21 mouse cellular contexts compared by ENCODE assay signal in genomic region chr9:66613667-66614066, GRCm38 (mm10).
"Had no signal": no experiment of that assay in that cellular context is flagged by ENCODE, and none has a peak within 500 bp of the region (broad histone marks: within the 10 kb centered on the region; RNA-seq: fewer than 3 reads in every experiment).

No protein-coding gene starts in this region.

- H3K27ac ChIP-seq: kidney, embryonic 15.5 days; limb, embryonic 12.5 days; limb, embryonic 15.5 days; liver, embryonic 14.5 days; macrophage; midbrain, embryonic 12.5 days; midbrain, embryonic 15.5 days; neural tube, embryonic 12.5 days; neural tube, embryonic 15.5 days had no signal

- H3K4me3 ChIP-seq: kidney, embryonic 15.5 days; limb, embryonic 12.5 days; limb, embryonic 15.5 days; midbrain, embryonic 12.5 days; midbrain, embryonic 15.5 days; neural tube, embryonic 12.5 days; neural tube, embryonic 15.5 days had no signal

- H3K4me1 ChIP-seq: midbrain, embryonic 12.5 days; neural tube, embryonic 12.5 days had no signal

- H3K27me3 ChIP-seq: kidney, embryonic 15.5 days; limb, embryonic 12.5 days; limb, embryonic 15.5 days; midbrain, embryonic 12.5 days; midbrain, embryonic 15.5 days; neural tube, embryonic 12.5 days; neural tube, embryonic 15.5 days had no signal

- ATAC-seq: inflammation-experienced regulatory T-cells, adult 6 months; liver, postnatal 0 days; midbrain, embryonic 15.5 days had no signal

- H3K9me3 ChIP-seq: kidney, embryonic 15.5 days; limb, embryonic 12.5 days; limb, embryonic 15.5 days; midbrain, embryonic 12.5 days; midbrain, embryonic 15.5 days; neural tube, embryonic 12.5 days; neural tube, embryonic 15.5 days had no signal

- DNase-seq: kidney, adult 8-10 months; kidney, postnatal 10 days; kidney, postnatal 4 days; left cerebral cortex, postnatal 4 days; liver, postnatal 0 days; lung, embryonic 14.5 days; retina, postnatal 1 day; thymus, adult 2 months; thymus, postnatal 14 days; thymus, postnatal 4 days had no signal

- H3K9ac ChIP-seq: kidney, embryonic 15.5 days; limb, embryonic 12.5 days; limb, embryonic 15.5 days; liver, embryonic 14.5 days; liver, postnatal 0 days; lung, embryonic 14.5 days; midbrain, embryonic 12.5 days; midbrain, embryonic 15.5 days; neural tube, embryonic 12.5 days; neural tube, embryonic 15.5 days had no signal

- H3K36me3 ChIP-seq: kidney, embryonic 15.5 days; limb, embryonic 12.5 days; limb, embryonic 15.5 days; midbrain, embryonic 12.5 days; midbrain, embryonic 15.5 days; neural tube, embryonic 12.5 days; neural tube, embryonic 15.5 days had no signal

- H3K4me2 ChIP-seq: kidney, embryonic 15.5 days; limb, embryonic 12.5 days; limb, embryonic 15.5 days; liver, embryonic 11.5 days; lung, embryonic 14.5 days; midbrain, embryonic 12.5 days; midbrain, embryonic 15.5 days; neural tube, embryonic 12.5 days; neural tube, embryonic 15.5 days had no signal
